Mouse (Mus musculus) neutrophil, adult 5-6 weeks (primary cell): ENCODE results near the gene Dguok. TPM values are rescaled to one million over a fixed set of nuclear protein-coding genes. Genes with fewer than 3 reads are reported as not detected.

Source experiments
- ATAC-seq: fragments of 151-379, 151-347 bp; 2 replicates; pipeline ENCODE4 v1.8.0; 2017; ENCODE audit warnings: mild to moderate bottlenecking, moderate TSS enrichment; ENCODE audit not compliant: insufficient number of reproducible peaks, poor library complexity, low FRiP score, severe bottlenecking; ENCODE audit errors: extremely low read depth
- total RNA-seq: library from RNA; stranded (forward); fragments of 200-1000 nt; gene quantifications from 2 replicates; pipeline ENCODE4 v1.2.3, GENCODE M21; 2017

Dguok gene
- total RNA-seq, 1 experiment from 2014 or later = 46.1 TPM

- no peak for ATAC-seq
These were observed 42.8 kb downstream of the Dguok start for GRCm38 (mm10) chr6:83464011-83464410.

GRCm38 (mm10) chr6:83459034-83459644, 47.6 kb downstream of the Dguok start, which contains the start of gene Tet3:
Gene Tet3, minus strand, starts transcription at chr6:83459084.
- ATAC-seq = no peak

- ATAC-seq = no peak
These were observed 49.6 kb downstream of the Dguok start for GRCm38 (mm10) chr6:83456984-83457810.

- peak; percentile 35 for ATAC-seq
These were observed 50.4 kb downstream of the Dguok start for GRCm38 (mm10) chr6:83456131-83456983.

- peak; percentile 21; the same call in 1 of the 2 replicates for ATAC-seq
These were observed 51.2 kb downstream of the Dguok start for GRCm38 (mm10) chr6:83455328-83456130.

GRCm38 (mm10) chr6:83453706-83454105, 53.1 kb downstream of the Dguok start:
- ATAC-seq = no peak

GRCm38 (mm10) chr6:83450451-83451303, 56.1 kb downstream of the Dguok start:
- ATAC-seq = no peak

- no peak for ATAC-seq
These were observed 57.3 kb downstream of the Dguok start for GRCm38 (mm10) chr6:83449440-83449839.

GRCm38 (mm10) chr6:83448911-83449310, 57.9 kb downstream of the Dguok start:
- ATAC-seq = no peak

GRCm38 (mm10) chr6:83447031-83447430, 59.7 kb downstream of the Dguok start:
- ATAC-seq = no peak

- no peak for ATAC-seq
These were observed 61.0 kb downstream of the Dguok start for GRCm38 (mm10) chr6:83445796-83446195.

- ATAC-seq = no peak
These were observed 63.1 kb downstream of the Dguok start for GRCm38 (mm10) chr6:83443441-83444340.

- no peak for ATAC-seq
These were observed 64.1 kb downstream of the Dguok start for GRCm38 (mm10) chr6:83442639-83443038.

GRCm38 (mm10) chr6:83441259-83442061, 65.3 kb downstream of the Dguok start:
- peak; percentile 17 for ATAC-seq

- ATAC-seq = no peak
These were observed 66.1 kb downstream of the Dguok start for GRCm38 (mm10) chr6:83440510-83441258.

GRCm38 (mm10) chr6:83440197-83440509, 66.6 kb downstream of the Dguok start:
- no peak for ATAC-seq
